Mouse (Mus musculus) hindbrain, embryonic 15.5 days (tissue): ENCODE measurements at regions not wholly inside any gene's neighbourhood (a gene's known extent, or its start where the extent isn't known, plus 50 kb on each side); places are given as distances from the start of the nearest gene placed in this dataset.

ENCODE experiments used
- ATAC-seq: fragments of 200-750 bp; cut with Nextera tagmentation; 2 replicates; pipeline ENCODE4 v1.8.0; 2017; ENCODE audit warnings: low read depth, moderate number of reproducible peaks, moderate TSS enrichment; ENCODE audit not compliant: low FRiP score
- H3K27ac ChIP-seq: fragments of 300-500 bp; sonication (generic); replicated peaks from 2 replicates; pipeline ENCODE4 v1.5.1; 2015; ENCODE audit warnings: mild to moderate bottlenecking, inconsistent platforms
- H3K27me3 ChIP-seq: fragments of 300-500 bp; sonication (generic); 2 replicates; pipeline ENCODE4 v1.6.1; 2015; ENCODE audit warnings: control low read depth, inconsistent platforms
- H3K36me3 ChIP-seq: fragments of 300-500 bp; sonication (generic); 2 replicates; pipeline ENCODE4 v1.6.1; 2015; ENCODE audit warnings: control low read depth, inconsistent platforms
- H3K4me1 ChIP-seq: fragments of 300-500 bp; sonication (generic); replicated peaks from 2 replicates; pipeline ENCODE4 v1.6.1; 2015; ENCODE audit warnings: control low read depth, inconsistent platforms
- H3K4me2 ChIP-seq: fragments of 300-500 bp; sonication (generic); 2 replicates; pipeline ENCODE4 v1.6.1; 2015; ENCODE audit warnings: moderate library complexity, mild to moderate bottlenecking, inconsistent platforms
- H3K4me3 ChIP-seq: fragments of 300-500 bp; sonication (generic); 2 replicates; pipeline ENCODE4 v1.5.1; 2015; ENCODE audit warnings: mild to moderate bottlenecking, inconsistent platforms
- H3K9ac ChIP-seq: fragments of 300-500 bp; sonication (generic); 2 replicates; pipeline ENCODE4 v1.6.1; 2015; ENCODE audit warnings: inconsistent platforms
- H3K9me3 ChIP-seq: fragments of 300-500 bp; sonication (generic); 2 replicates; pipeline ENCODE4 v1.6.1; 2016; ENCODE audit warnings: control low read depth, inconsistent platforms
- WGBS: fragments of 180-500 bp; shearing (Covaris S2); methylation state at CpG from one replicate; pipeline ENCODE4 v1.1.7; 2015; 5-methylcytosine and 5-hydroxymethylcytosine counted together

- Histone ChIP-seq H3K4me2 (no peak overlapping the region), H3K36me3 (no peaks in the 10 kb centered on the region), H3K9ac (no peak overlapping the region), H3K4me1 (no peaks in the 10 kb centered on the region), H3K4me3 (no peak overlapping the region), H3K9me3 (no peaks in the 10 kb centered on the region), H3K27ac (no peak overlapping the region), H3K27me3 (no peaks in the 10 kb centered on the region)
- WGBS, result 89% methylated on average over 1 of the region's 1 CpGs
- no peak for ATAC-seq
Observed at GRCm38 (mm10) chr15:62871082-62871766, 973.8 kb downstream of the Gsdmc2 start.

GRCm38 (mm10) chr15:62862574-62862973 lies 982.4 kb downstream of the Gsdmc2 start:
- H3K4me3 ChIP-seq, result no peak overlapping the region
- WGBS, result 91% methylated on average over 1 of the region's 1 CpGs

GRCm38 (mm10) chr15:62861422-62861821 lies 983.6 kb downstream of the Gsdmc2 start:
- H3K4me3 ChIP-seq, result no peak overlapping the region
- no peaks in the 10 kb centered on the region for H3K27me3 ChIP-seq
- no peak overlapping the region for H3K4me2 ChIP-seq
- no peaks in the 10 kb centered on the region for H3K4me1 ChIP-seq
- ATAC-seq, result no peak
- no peaks in the 10 kb centered on the region for H3K9me3 ChIP-seq
- no peaks in the 10 kb centered on the region for H3K36me3 ChIP-seq
- no peak overlapping the region for H3K27ac ChIP-seq
- H3K9ac ChIP-seq, result no peak overlapping the region

More at GRCm38 (mm10) chr15:62862574-62862973, 982.4 kb downstream of the Gsdmc2 start:
- no peak overlapping the region for H3K4me2 ChIP-seq
- no peaks in the 10 kb centered on the region for H3K4me1 ChIP-seq
- no peaks in the 10 kb centered on the region for H3K27me3 ChIP-seq
- H3K27ac ChIP-seq, result no peak overlapping the region
- no peak overlapping the region for H3K9ac ChIP-seq
- ATAC-seq, result no peak
- no peaks in the 10 kb centered on the region for H3K36me3 ChIP-seq
- H3K9me3 ChIP-seq, result no peaks in the 10 kb centered on the region

GRCm38 (mm10) chr15:62849326-62849725 lies 995.7 kb downstream of the Gsdmc2 start:
- ATAC-seq, result no peak
- Histone ChIP-seq H3K9me3 (no peaks in the 10 kb centered on the region), H3K27me3 (no peaks in the 10 kb centered on the region), H3K9ac (no peak overlapping the region), H3K4me3 (no peak overlapping the region), H3K4me2 (no peak overlapping the region), H3K36me3 (no peaks in the 10 kb centered on the region), H3K27ac (no peak overlapping the region), H3K4me1 (no peaks in the 10 kb centered on the region)

GRCm38 (mm10) chr15:62845884-62846283 lies 999.1 kb downstream of the Gsdmc2 start:
- no peak for ATAC-seq
- Histone ChIP-seq H3K27ac (no peak overlapping the region), H3K4me3 (no peak overlapping the region), H3K9me3 (no peaks in the 10 kb centered on the region), H3K27me3 (no peaks in the 10 kb centered on the region), H3K4me2 (no peak overlapping the region), H3K4me1 (no peaks in the 10 kb centered on the region), H3K36me3 (no peaks in the 10 kb centered on the region), H3K9ac (no peak overlapping the region)
- 71% methylated on average over 3 of the region's 3 CpGs for WGBS

- no peaks in the 10 kb centered on the region for H3K4me1 ChIP-seq
- no peak overlapping the region for H3K4me2 ChIP-seq
- no peak overlapping the region for H3K27ac ChIP-seq
- no peak overlapping the region for H3K4me3 ChIP-seq
- no peaks in the 10 kb centered on the region for H3K27me3 ChIP-seq
- no peaks in the 10 kb centered on the region for H3K36me3 ChIP-seq
- H3K9ac ChIP-seq, result no peak overlapping the region
- no peak for ATAC-seq
- no peaks in the 10 kb centered on the region for H3K9me3 ChIP-seq
Observed at GRCm38 (mm10) chr15:62825586-62825985, 1019.4 kb downstream of the Gsdmc2 start.

DNA sequence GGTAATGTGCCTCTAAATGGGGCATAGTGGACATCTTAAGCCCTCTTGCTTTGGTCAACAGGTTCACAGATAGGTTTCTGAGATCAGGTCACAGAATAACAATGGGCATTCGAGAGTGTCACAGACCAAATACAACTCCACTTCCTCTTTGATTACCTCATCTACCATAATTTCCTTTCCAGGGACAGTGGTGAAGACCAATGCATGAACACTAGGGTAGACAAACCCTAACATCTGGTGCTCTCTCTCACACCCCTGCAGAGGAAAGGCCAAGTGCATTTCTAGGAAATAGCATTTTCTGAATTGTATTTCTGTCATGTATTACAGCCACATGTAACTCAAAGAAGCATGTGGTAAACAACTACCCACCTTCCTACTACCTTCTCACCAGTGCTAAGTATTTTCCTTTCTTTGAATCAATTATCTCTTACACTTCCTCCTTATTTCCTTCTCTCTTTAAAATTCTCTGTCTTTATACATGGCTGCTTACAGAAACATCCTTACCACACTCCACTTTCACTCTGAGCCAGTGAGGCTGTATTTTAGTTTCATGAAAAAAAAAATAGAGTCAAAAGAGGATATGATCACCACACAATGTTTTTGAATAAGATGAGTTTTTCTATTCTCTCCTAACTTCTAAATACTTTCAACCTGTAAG lies 1021.0 kb downstream of the Gsdmc2 start:
- Histone ChIP-seq H3K4me3 (no peak overlapping the region), H3K27me3 (no peaks in the 10 kb centered on the region), H3K4me2 (no peak overlapping the region), H3K27ac (no peak overlapping the region), H3K4me1 (no peaks in the 10 kb centered on the region), H3K9ac (no peak overlapping the region), H3K9me3 (no peaks in the 10 kb centered on the region), H3K36me3 (no peaks in the 10 kb centered on the region)
- 68% methylated on average over 1 of the region's 1 CpGs for WGBS
- no peak for ATAC-seq

- Histone ChIP-seq H3K36me3 (no peaks in the 10 kb centered on the region), H3K4me2 (no peak overlapping the region), H3K4me1 (no peaks in the 10 kb centered on the region), H3K27me3 (no peaks in the 10 kb centered on the region), H3K27ac (no peak overlapping the region), H3K9ac (no peak overlapping the region), H3K9me3 (no peaks in the 10 kb centered on the region), H3K4me3 (no peak overlapping the region)
- ATAC-seq, result no peak
Observed at GRCm38 (mm10) chr15:62822305-62822704, 1022.7 kb downstream of the Gsdmc2 start.

DNA sequence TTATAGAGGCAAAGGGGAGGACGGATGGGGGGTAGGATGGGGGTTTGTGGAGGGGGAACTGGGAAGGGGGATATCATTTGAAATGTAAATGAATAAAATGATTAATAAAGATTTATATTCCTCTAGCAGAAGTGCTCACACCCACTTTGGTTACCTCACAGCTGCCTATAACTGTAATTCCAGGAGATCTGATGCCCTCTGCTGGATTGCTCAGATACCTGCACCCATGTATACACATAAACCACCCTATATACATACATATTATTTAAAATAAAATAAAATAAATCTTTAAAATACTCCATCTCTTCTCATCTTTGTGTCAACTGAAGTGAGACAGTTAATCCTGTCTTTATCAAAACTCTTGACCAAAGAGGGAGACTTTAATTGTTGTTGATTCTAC lies 1031.9 kb downstream of the Gsdmc2 start:
- 96% methylated on average over 1 of the region's 1 CpGs for WGBS
- Histone ChIP-seq H3K27ac (no peak overlapping the region), H3K36me3 (no peaks in the 10 kb centered on the region), H3K9ac (no peak overlapping the region), H3K4me3 (no peak overlapping the region), H3K9me3 (no peaks in the 10 kb centered on the region), H3K4me2 (no peak overlapping the region), H3K4me1 (no peaks in the 10 kb centered on the region), H3K27me3 (no peaks in the 10 kb centered on the region)
- ATAC-seq, result no peak

- no peak for ATAC-seq
- 74% methylated on average over 2 of the region's 2 CpGs for WGBS
- H3K9ac ChIP-seq, result no peak overlapping the region
- no peak overlapping the region for H3K4me2 ChIP-seq
- H3K9me3 ChIP-seq, result no peaks in the 10 kb centered on the region
- no peaks in the 10 kb centered on the region for H3K27me3 ChIP-seq
- no peak overlapping the region for H3K4me3 ChIP-seq
- H3K27ac ChIP-seq, result no peak overlapping the region
- H3K4me1 ChIP-seq, result no peaks in the 10 kb centered on the region
- H3K36me3 ChIP-seq, result no peaks in the 10 kb centered on the region
Observed at GRCm38 (mm10) chr15:62812026-62812425, 1033.0 kb downstream of the Gsdmc2 start.

- Histone ChIP-seq H3K36me3 (no peaks in the 10 kb centered on the region), H3K4me3 (no peak overlapping the region), H3K4me2 (no peak overlapping the region), H3K9ac (no peak overlapping the region), H3K27ac (no peak overlapping the region), H3K9me3 (no peaks in the 10 kb centered on the region), H3K4me1 (no peaks in the 10 kb centered on the region), H3K27me3 (no peaks in the 10 kb centered on the region)
- WGBS, result 92% methylated on average over 3 of the region's 3 CpGs
- ATAC-seq, result no peak
Observed at GRCm38 (mm10) chr15:62809320-62809719, 1035.7 kb downstream of the Gsdmc2 start.

DNA sequence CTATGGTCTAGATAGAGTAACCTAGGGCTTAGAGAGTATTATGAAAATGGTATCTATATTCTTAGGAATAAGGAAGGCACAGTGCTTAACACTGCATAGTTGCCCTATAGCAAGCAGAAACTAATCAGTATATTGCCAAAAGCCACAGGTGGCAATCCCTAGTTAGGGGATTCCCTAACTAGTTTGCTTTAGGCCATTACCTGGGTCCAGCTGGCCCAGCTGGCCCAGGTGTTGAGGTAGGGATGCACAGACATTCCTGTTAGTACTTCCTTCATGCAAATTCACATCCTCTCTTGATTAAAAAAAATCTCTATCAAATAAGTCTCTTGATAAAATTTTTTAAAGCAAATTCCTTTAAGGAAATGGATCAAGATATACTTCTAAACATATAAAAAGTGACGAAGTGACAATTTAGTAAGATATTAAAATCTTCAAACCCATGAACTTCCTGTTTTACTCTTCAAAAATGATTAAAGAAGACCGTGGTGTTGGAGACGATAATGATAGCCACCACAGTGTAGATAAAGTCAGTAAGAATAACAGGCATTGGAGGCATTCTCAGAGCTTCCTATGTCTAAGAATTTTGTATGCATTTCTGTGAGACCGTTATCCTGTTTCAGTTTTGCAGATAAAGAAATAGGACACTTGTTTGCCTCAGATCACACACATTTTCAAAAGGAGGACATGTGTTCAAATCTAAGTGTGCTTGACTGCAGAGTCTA lies 1036.7 kb downstream of the Gsdmc2 start:
- Histone ChIP-seq H3K9ac (no peak overlapping the region), H3K4me1 (no peaks in the 10 kb centered on the region), H3K4me3 (no peak overlapping the region), H3K27me3 (no peaks in the 10 kb centered on the region), H3K4me2 (no peak overlapping the region), H3K36me3 (no peaks in the 10 kb centered on the region), H3K27ac (no peak overlapping the region), H3K9me3 (no peaks in the 10 kb centered on the region)
- no peak for ATAC-seq
- WGBS, result 94% methylated on average over 4 of the region's 4 CpGs
